Mouse (Mus musculus): ENCODE results near the gene Kcnk10.

GRCm38 (mm10) chr12:98549981-98550380 lies 28.1 kb downstream of the Kcnk10 start:
- no peak for TF ChIP-seq POLR2A (IDR thresholded peaks at IDR 0.05; ENCODE audit: low read depth, low read length)
- TF ChIP-seq MAZ (IDR thresholded peaks at IDR 0.05; ENCODE audit: low read depth, low read length) = no peak
- TF ChIP-seq ELF1 (IDR thresholded peaks at IDR 0.05; ENCODE audit: low read depth, low read length) = no peak
- TF ChIP-seq CTCF (conservative IDR thresholded peaks at IDR 0.05 in 1 of 2, IDR thresholded peaks at IDR 0.05 in 1 of 2; ENCODE audit: low read depth in 2 of 2, low read length in 2 of 2) = no peak
- TF ChIP-seq SMC3 (IDR thresholded peaks at IDR 0.05; ENCODE audit: low read depth, low read length) = no peak
- no peak for TF ChIP-seq MAX (IDR thresholded peaks at IDR 0.05; ENCODE audit: low read length)
- TF ChIP-seq GABPA (IDR thresholded peaks at IDR 0.05; ENCODE audit: insufficient replicate concordance, low read depth, low read length) = no peak

Data from CH12.LX (cell line).